In genomic region chr3:157946843-157947358, GRCm38 (mm10) we compare ENCODE assay signal across 7 mouse cellular contexts. TPM values are rescaled to one million over a fixed set of nuclear protein-coding genes. Genes with fewer than 3 reads are reported as not detected.
DNase-seq lines count a peak whose midpoint lies in the region; ATAC-seq and TF ChIP-seq lines count a peak whose summit lies in the region.

Gene Ankrd13c, plus strand, starts transcription at chr3:157947239.

- peak; percentile 98 for ATAC-seq in intestine, postnatal 0 days
- peak; percentile 97 for ATAC-seq in midbrain, embryonic 12.5 days (ENCODE audit: low FRiP score, low read depth)

- peak; percentile 67 for TF ChIP-seq POLR2A in small intestine, adult 2 months (IDR thresholded peaks at IDR 0.05; ENCODE audit: low read depth, low read length)

- intact Hi-C loops in left cerebral cortex, postnatal 4 days (cut with DNase I), result loop anchor here (5.0 kb wide), 1 partner anchor 90 kb away; the partner anchor contains the start of genes Lrrc40 and Srsf11

- H3K27ac ChIP-seq in embryonic facial prominence, embryonic 10.5 days (replicated peaks), result peak within 1 kb of the TSS; percentile 97
- H3K27ac ChIP-seq in intestine, postnatal 0 days (ENCODE audit: low read depth, low read length), result peak within 1 kb of the TSS; percentile 98
- peak within 1 kb of the TSS; percentile 96 for H3K27ac ChIP-seq in midbrain, embryonic 12.5 days (replicated peaks)
- peak within 1 kb of the TSS; percentile 94 for H3K27ac ChIP-seq in small intestine, adult 2 months (ENCODE audit: insufficient read depth, low read depth, low read length)

- peak within 1 kb of the TSS; percentile 97 for H3K9ac ChIP-seq in intestine, postnatal 0 days (ENCODE audit: low read depth, low read length)
- H3K9ac ChIP-seq in midbrain, embryonic 12.5 days (replicated peaks), result peak within 1 kb of the TSS; percentile 97

- H3K36me3 ChIP-seq in embryonic facial prominence, embryonic 10.5 days (replicated peaks), result peaks cover 8% of the 10 kb centered on the region
- no peaks in the 10 kb centered on the region for H3K36me3 ChIP-seq in intestine, postnatal 0 days (ENCODE audit: control insufficient read depth, insufficient read depth)
- H3K36me3 ChIP-seq in midbrain, embryonic 12.5 days, result 0 out of 2 replicates have a peak, but pooled peaks cover 7% of the 10 kb centered on the region
- no peaks in the 10 kb centered on the region; the same call in 1 of the 2 replicates for H3K36me3 ChIP-seq in small intestine, adult 2 months (ENCODE audit: control insufficient read depth, insufficient read depth, low read length)

- peak within 1 kb of the TSS; percentile 98 for H3K4me3 ChIP-seq in embryonic facial prominence, embryonic 10.5 days
- peak within 1 kb of the TSS; percentile 96 for H3K4me3 ChIP-seq in intestine, postnatal 0 days (ENCODE audit: low read depth, low read length)
- peak within 1 kb of the TSS; percentile 99 for H3K4me3 ChIP-seq in midbrain, embryonic 12.5 days
- H3K4me3 ChIP-seq in small intestine, adult 2 months (ENCODE audit: low read depth, low read length), result peak within 1 kb of the TSS; percentile 70

- peaks cover 14% of the 10 kb centered on the region for H3K4me1 ChIP-seq in embryonic facial prominence, embryonic 10.5 days
- H3K4me1 ChIP-seq in intestine, postnatal 0 days (replicated peaks; ENCODE audit: control insufficient read depth, insufficient read depth, low read length), result no peaks in the 10 kb centered on the region
- peaks cover 11% of the 10 kb centered on the region for H3K4me1 ChIP-seq in midbrain, embryonic 12.5 days
- peaks cover 2% of the 10 kb centered on the region; the same call in 1 of the 2 replicates for H3K4me1 ChIP-seq in small intestine, adult 2 months (ENCODE audit: control insufficient read depth, insufficient read depth, insufficient read length, low read length)

- no peaks in the 10 kb centered on the region for H3K9me3 ChIP-seq in embryonic facial prominence, embryonic 10.5 days
- H3K9me3 ChIP-seq in intestine, postnatal 0 days (ENCODE audit: control insufficient read depth), result no peaks in the 10 kb centered on the region
- H3K9me3 ChIP-seq in midbrain, embryonic 12.5 days, result no peaks in the 10 kb centered on the region

- H3K27me3 ChIP-seq in embryonic facial prominence, embryonic 10.5 days (replicated peaks; ENCODE audit: low read depth, poor library complexity, severe bottlenecking), result no peaks in the 10 kb centered on the region
- no peaks in the 10 kb centered on the region for H3K27me3 ChIP-seq in intestine, postnatal 0 days (replicated peaks; ENCODE audit: control insufficient read depth, insufficient read depth, low read length)
- H3K27me3 ChIP-seq in midbrain, embryonic 12.5 days, result no peaks in the 10 kb centered on the region
- no peaks in the 10 kb centered on the region for H3K27me3 ChIP-seq in small intestine, adult 2 months (ENCODE audit: control insufficient read depth, insufficient read depth, low read length)

- WGBS in embryonic facial prominence, embryonic 10.5 days, result under 1% methylated on average over 45 of the region's 45 CpGs
- WGBS in intestine, postnatal 0 days, result under 1% methylated on average over 45 of the region's 45 CpGs
- under 1% methylated on average over 45 of the region's 45 CpGs for WGBS in midbrain, embryonic 12.5 days
- under 1% methylated on average over 45 of the region's 45 CpGs for WGBS in small intestine, adult 2 months

- peak; percentile 94 for DNase-seq in adrenal gland, postnatal 10 days
- DNase-seq in embryonic facial prominence, embryonic 10.5 days (ENCODE audit: low spot score), result peak; percentile 92
- peak; percentile 77 for DNase-seq in gonadal fat pad, adult 2 months (ENCODE audit: low read depth)
- DNase-seq in left cerebral cortex, postnatal 4 days, result peak; percentile 92

- no peak for TF ChIP-seq CTCF in intestine, postnatal 0 days (IDR thresholded peaks at IDR 0.05; ENCODE audit: low read depth)
- 0 out of 2 replicates have a peak, but pooled peaks have one; percentile 6 for TF ChIP-seq CTCF in small intestine, adult 2 months (IDR thresholded peaks at IDR 0.05; ENCODE audit: extremely low read depth, insufficient read length, insufficient replicate concordance, low read depth, low read length)

- H3K4me2 ChIP-seq in intestine, postnatal 0 days (replicated peaks; ENCODE audit: low read depth), result peak within 1 kb of the TSS; percentile 88
- H3K4me2 ChIP-seq in midbrain, embryonic 12.5 days (replicated peaks), result peak within 1 kb of the TSS; percentile 93

RNA-seq across cellular contexts. Expression of gene Ankrd13c, which starts in this region (rescaled TPM):
- 10 to 100 TPM; 58.7 to 62.5 TPM for total RNA-seq in adrenal gland, postnatal 10 days (2021)
- 19.1 and 19.7 TPM in 2 replicates for polyA plus RNA-seq in embryonic facial prominence, embryonic 10.5 days (2016; fragmentation: Nextera tagmentation; extraction: Ambion mirVana)
- 16.1 and 22.4 TPM in 2 replicates for polyA plus RNA-seq in gonadal fat pad, adult 2 months (2012; rRNA removed)
- polyA plus RNA-seq in intestine, postnatal 0 days (2015; fragmentation: Nextera tagmentation; extraction: Ambion mirVana), result 25.2 and 27.2 TPM in 2 replicates
- total RNA-seq in left cerebral cortex, postnatal 4 days (2021), result 10 to 100 TPM; 75.1 to 79.6 TPM
- 28.0 and 30.4 TPM in 2 replicates for polyA plus RNA-seq in midbrain, embryonic 12.5 days (2016; fragmentation: Nextera tagmentation; extraction: Ambion mirVana)
- 13.9 and 29.5 TPM in 2 replicates for polyA plus RNA-seq in small intestine, adult 2 months (2012; rRNA removed)

Comparison
In these comparisons a context has a peak if more than half of its experiments do, and no peak if none do; other contexts are left out.
1. Peak in every context shown above with its lines: DNase-seq, ATAC-seq, H3K4me3 ChIP-seq and H3K27ac ChIP-seq.